Mouse (Mus musculus) ovary, postnatal 14 days (tissue): ENCODE measurements around the gene Eif4e.

Experiments used
- DNase-seq: peaks from one replicate; pipeline ENCODE4 v3.0.0; 2022; ENCODE audit warnings: low spot score

Eif4e gene

GRCm38 (mm10) chr3:138526073-138526915 lies at the start of gene Eif4e:
TSS of gene Eif4e (plus strand) at chr3:138526179.
- DNase-seq, result peak; percentile 31

- no peak for DNase-seq
Measured at GRCm38 (mm10) chr3:138479489-138479888, 46.5 kb upstream of the Eif4e start.

GRCm38 (mm10) chr3:138481526-138482284 lies 44.3 kb upstream of the Eif4e start:
- no peak for DNase-seq

GRCm38 (mm10) chr3:138483240-138483639 lies 42.7 kb upstream of the Eif4e start:
- no peak for DNase-seq

GRCm38 (mm10) chr3:138488584-138489326 lies 37.2 kb upstream of the Eif4e start:
- peak; percentile 21 for DNase-seq

GRCm38 (mm10) chr3:138489327-138490033 lies 36.5 kb upstream of the Eif4e start, which contains the start of gene Metap1:
TSS of gene Metap1 (minus strand) at chr3:138489515.
- DNase-seq, result peak; percentile 97

GRCm38 (mm10) chr3:138490034-138490337 lies 36.0 kb upstream of the Eif4e start:
- DNase-seq, result no peak

GRCm38 (mm10) chr3:138493668-138494067 lies 32.3 kb upstream of the Eif4e start:
- DNase-seq, result no peak

GRCm38 (mm10) chr3:138494565-138494964 lies 31.4 kb upstream of the Eif4e start:
- DNase-seq, result no peak

- DNase-seq, result no peak
Measured at GRCm38 (mm10) chr3:138495166-138496145, 30.5 kb upstream of the Eif4e start.

GRCm38 (mm10) chr3:138498731-138499130 lies 27.2 kb upstream of the Eif4e start:
- DNase-seq, result no peak

GRCm38 (mm10) chr3:138499854-138500740 lies 25.9 kb upstream of the Eif4e start:
- no peak for DNase-seq

GRCm38 (mm10) chr3:138503754-138504153 lies 22.2 kb upstream of the Eif4e start:
- no peak for DNase-seq

GRCm38 (mm10) chr3:138506749-138507148 lies 19.2 kb upstream of the Eif4e start:
- DNase-seq, result peak; percentile 41

GRCm38 (mm10) chr3:138509581-138509980 lies 16.4 kb upstream of the Eif4e start:
- no peak for DNase-seq

GRCm38 (mm10) chr3:138510471-138510870 lies 15.5 kb upstream of the Eif4e start:
- DNase-seq, result no peak

- DNase-seq, result no peak
Measured at GRCm38 (mm10) chr3:138513243-138513642, 12.7 kb upstream of the Eif4e start.

GRCm38 (mm10) chr3:138514749-138515148 lies 11.2 kb upstream of the Eif4e start:
- DNase-seq, result no peak

- no peak for DNase-seq
Measured at GRCm38 (mm10) chr3:138515656-138516370, 10.2 kb upstream of the Eif4e start.
